Mouse (Mus musculus) thymus, adult 18-20 months (tissue): Measurements from ENCODE around the gene Dnaja3.

Source experiments
- DNase-seq, 2 experiments: peaks; one replicate each; pipeline ENCODE4 v3.0.0; 2022; ENCODE audit warnings: mixed read lengths in 2 of 2

Dnaja3 gene

GRCm38 (mm10) chr16:4643670-4644419, 4.1 kb downstream of the Dnaja3 start:
- no peak for DNase-seq

DNA sequence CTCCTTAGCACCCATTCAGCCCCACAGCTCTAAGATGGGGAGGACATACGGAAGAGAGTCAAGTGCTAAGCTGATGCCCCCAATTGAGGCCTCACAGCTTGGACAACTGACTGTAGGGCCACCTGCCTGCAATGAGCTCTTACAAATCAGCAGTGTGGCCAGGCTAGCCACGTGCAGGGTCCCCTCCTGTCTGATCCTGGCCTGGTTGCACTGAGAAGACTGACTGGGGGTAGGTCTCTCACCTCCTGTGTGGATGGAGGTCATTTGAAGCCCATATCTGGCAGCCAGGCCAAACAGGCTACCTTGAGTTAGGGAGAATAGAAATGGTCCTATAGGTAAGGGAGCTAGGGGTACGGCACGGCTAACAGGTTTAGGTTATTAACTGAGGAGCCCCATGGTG, 6.1 kb downstream of the Dnaja3 start:
- DNase-seq, result no peak

DNA sequence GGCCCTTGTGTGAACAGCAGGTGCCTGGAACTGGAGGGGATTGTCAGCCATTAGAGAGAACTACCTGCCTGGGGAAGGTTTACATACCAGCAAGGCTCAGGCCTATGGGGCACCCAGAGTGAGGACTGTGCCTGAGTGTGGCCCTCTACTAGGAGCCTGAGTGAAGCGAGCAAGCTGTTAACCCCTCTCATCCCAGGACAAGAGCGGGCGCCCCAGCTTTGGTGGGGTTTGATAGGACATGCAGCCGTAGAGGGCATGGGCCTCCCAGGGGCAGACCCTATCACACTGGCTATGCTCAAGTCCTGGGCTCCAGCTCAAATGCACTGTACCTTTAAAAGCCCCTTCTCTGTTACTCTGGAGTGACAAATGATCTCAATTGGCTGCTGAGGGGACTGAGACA, 7.0 kb downstream of the Dnaja3 start:
- DNase-seq, result no peak

DNA sequence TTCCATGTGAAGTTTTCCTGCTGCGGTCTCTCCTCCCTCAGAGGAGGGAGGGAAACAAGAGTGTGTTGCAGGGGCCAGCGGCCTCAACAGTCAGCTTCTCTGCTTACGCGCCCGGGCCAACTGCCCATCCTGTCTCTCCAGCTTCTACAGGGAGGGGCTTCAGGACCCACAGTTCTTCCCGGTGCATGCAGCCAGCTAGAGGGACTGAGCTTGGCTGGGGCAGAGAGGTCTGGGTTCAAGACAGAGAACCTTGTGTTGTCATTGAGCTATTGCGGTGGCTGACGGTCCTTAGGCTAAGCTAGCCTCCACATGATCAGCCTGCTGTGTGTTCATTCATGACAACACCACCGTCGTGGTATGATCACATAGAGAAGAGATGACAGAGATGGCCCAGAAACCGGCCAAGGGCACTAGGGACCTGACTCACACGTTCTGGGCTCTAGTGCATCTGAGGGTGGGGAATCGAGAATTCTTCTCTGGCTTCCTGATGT, 7.9 kb downstream of the Dnaja3 start:
- no peak for DNase-seq

DNA sequence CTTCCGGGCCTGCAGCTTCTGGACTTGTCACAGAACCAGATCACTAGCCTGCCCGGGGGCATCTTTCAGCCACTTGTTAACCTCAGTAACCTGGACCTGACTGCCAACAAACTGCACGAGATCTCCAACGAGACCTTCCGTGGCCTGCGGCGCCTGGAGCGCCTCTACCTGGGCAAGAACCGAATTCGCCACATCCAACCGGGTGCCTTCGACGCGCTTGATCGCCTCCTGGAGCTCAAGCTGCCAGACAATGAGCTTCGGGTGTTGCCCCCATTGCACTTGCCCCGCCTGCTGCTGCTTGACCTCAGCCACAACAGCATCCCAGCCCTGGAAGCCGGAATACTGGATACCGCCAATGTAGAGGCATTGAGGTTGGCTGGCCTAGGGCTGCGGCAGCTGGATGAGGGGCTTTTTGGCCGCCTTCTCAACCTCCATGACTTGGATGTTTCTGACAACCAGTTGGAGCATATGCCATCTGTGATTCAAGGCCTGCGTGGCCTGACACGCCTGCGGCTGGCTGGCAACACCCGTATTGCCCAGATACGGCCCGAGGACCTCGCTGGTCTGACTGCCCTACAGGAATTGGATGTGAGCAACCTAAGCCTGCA, 8.7 kb downstream of the Dnaja3 start:
- no peak for DNase-seq

GRCm38 (mm10) chr16:4649211-4649610, 9.4 kb downstream of the Dnaja3 start:
- DNase-seq, result no peak

DNA sequence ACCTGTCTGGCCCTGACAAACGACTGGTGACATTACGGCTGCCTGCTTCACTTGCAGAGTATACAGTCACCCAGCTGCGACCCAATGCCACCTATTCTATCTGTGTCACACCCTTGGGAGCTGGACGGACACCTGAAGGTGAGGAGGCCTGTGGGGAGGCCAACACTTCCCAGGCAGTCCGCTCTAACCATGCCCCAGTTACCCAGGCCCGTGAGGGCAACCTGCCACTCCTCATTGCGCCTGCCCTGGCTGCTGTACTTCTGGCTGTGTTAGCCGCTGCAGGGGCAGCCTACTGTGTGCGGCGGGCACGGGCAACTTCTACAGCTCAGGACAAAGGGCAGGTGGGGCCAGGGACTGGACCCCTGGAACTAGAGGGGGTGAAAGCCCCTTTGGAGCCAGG, 9.9 kb downstream of the Dnaja3 start:
- no peak for DNase-seq

- no peak for DNase-seq
Measured at GRCm38 (mm10) chr16:4650161-4650560, 10.4 kb downstream of the Dnaja3 start.

DNA sequence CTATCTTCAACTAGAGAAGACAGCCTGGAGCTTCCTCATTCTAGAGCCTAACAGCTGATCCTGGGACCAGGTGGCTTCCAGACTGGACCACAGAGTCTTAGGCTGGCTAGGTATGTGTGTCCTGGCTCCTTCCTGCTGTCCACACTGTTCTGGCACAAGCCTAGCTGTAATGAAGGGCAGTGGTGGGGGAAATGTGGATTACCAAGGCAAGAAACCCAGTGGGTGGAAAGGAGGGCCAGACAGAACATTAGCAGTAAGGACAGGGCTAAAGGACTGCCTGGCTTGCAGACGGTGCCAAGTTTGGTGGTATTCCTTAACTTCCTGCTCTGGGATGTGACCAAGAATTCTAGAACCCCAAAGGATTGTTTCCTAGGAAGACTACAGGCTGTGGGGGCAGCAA, 11.3 kb downstream of the Dnaja3 start:
- no peak for DNase-seq

GRCm38 (mm10) chr16:4651624-4652023, 11.8 kb downstream of the Dnaja3 start:
- no peak for DNase-seq

GRCm38 (mm10) chr16:4652707-4653416, 13.1 kb downstream of the Dnaja3 start:
- no peak for DNase-seq

- no peak for DNase-seq
Measured at GRCm38 (mm10) chr16:4654706-4655105, 14.9 kb downstream of the Dnaja3 start.

- no peak for DNase-seq
Measured at GRCm38 (mm10) chr16:4655251-4655734, 15.5 kb downstream of the Dnaja3 start.

- DNase-seq, result no peak
Measured at GRCm38 (mm10) chr16:4655764-4656570, 16.2 kb downstream of the Dnaja3 start.

DNA sequence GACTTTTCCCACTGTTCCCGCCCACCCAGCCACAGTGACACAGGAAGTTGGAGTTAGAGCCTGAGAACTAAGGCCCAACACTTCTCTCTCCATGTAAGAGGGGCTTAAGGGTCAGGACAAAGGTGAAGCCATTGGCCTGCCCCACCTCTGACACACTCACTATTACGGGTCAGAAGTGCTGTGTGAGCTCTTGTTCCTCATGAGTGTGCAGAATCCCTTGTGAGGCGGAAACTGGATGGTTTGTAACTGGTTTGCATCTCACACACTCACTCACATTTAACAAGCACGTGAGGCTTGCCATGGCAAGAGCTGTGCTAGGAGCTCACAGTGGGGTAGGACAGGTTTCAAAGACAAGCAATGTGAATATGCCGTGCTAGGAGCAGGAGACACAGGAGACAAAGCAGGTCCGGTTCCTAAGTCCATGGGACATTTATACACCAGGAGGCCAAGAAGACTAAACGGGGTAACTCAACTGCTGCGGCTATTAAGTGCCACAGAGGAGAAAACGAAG, 16.8 kb downstream of the Dnaja3 start:
- DNase-seq, result no peak

- DNase-seq, result no peak
Measured at GRCm38 (mm10) chr16:4658781-4659245, 19.0 kb downstream of the Dnaja3 start.

DNA sequence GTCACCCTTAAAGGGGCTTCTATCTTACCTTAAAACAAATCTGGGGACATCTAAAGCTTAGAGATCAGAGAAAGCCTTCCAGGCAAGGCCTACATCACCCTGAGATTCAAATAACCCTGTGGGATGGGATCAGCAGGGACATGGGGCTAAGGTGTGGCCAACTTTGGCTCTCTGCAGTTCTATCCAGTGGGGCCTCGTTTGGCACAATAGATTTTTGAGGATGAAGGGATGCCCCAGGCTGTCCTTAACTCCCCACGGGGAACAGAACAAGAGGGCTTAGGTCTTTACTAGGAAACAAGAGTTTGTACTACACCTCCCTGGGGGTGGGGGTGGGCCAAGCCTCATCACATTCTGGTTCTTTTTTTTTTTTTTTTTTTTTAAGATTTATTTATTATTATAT, 19.5 kb downstream of the Dnaja3 start:
- no peak for DNase-seq

GRCm38 (mm10) chr16:4661605-4662004, 21.8 kb downstream of the Dnaja3 start:
- DNase-seq, result no peak

GRCm38 (mm10) chr16:4663806-4664205, 24.0 kb downstream of the Dnaja3 start:
- no peak for DNase-seq

DNA sequence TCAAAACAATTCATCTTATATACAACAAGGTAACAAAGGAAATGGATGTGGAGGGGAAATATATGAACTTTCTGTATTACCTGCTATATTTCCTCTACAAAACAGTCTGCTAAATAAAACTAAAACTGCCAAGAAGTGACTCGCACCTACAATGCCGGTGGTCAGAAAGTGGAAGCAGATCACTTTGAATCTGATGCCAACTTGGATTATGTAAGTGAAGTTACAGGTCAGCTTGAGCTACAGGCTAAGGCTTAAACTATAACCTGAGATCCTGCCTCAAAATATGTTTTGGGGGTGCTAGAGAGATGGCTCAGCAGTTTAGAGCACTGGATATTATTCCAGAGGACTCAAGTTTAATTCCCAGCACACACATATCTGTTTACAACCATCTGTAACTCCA, 25.9 kb downstream of the Dnaja3 start:
- DNase-seq, result no peak

GRCm38 (mm10) chr16:4667190-4667808, 27.5 kb downstream of the Dnaja3 start:
- peak; percentile 50 to 59 for DNase-seq

GRCm38 (mm10) chr16:4670317-4670716, 30.5 kb downstream of the Dnaja3 start:
- no peak for DNase-seq
